Mouse (Mus musculus) liver, postnatal 0 days (tissue): Measurements from ENCODE around the gene Sez6l.

Experiments used
- CTCF ChIP-seq: sonication (generic); IDR thresholded peaks from 2 replicates; pipeline ENCODE4 v1.5.1; 2016; ENCODE audit warnings: antibody characterized with exemption, low read depth
- EP300 ChIP-seq: IDR thresholded peaks from 2 replicates; pipeline ENCODE4 v1.6.1; 2016; ENCODE audit warnings: antibody characterized with exemption, low read depth, mild to moderate bottlenecking

DNA sequence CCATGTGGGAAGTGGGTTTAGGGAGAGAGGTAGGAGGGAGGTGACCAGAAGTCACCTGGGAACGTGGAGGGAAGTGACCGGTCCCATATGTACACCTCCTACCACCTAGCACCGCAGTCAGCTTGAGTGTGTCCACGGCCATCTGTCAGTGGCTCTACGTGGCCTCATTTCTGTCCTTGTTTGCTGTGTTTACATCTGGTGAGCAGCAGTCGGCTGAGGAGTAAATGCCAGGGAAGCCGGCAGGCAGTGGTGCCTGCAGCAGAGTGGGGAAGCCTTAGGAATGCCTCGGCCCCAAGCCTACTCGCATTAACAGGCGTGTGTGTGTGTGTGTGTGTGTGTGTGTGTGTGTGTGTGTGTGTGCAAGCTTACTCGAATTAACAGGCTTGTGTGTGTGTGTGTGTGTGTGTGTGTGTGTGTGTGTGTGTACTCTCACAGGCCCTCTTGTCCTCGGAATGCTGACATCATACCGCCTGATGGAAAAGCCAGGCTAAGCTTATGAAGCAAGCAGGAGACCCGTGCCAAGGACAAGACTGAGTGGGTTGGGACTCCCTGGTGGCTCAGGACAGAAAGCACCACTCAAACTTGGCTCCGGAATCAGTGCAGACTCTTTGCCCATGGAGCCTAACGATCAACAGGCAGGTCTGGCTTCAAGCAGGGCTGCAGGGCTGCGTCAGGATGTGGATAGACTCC lies 194.2 kb downstream of the Sez6l start:
- TF ChIP-seq CTCF (no peak), EP300 (no peak)
